Mouse (Mus musculus) liver, embryonic 16.5 days (tissue): Measurements from ENCODE around the gene Fbxl17. TPM values are rescaled to one million over a fixed set of nuclear protein-coding genes. Genes with fewer than 3 reads are reported as not detected.

ENCODE experiments used
- ATAC-seq: fragments of 200-750 bp; cut with Nextera tagmentation; 2 replicates; pipeline ENCODE4 v1.8.0; 2017; ENCODE audit warnings: low read depth, mild to moderate bottlenecking, moderate number of reproducible peaks, moderate library complexity
- H3K27ac ChIP-seq: fragments of 300-500 bp; sonication (generic); 2 replicates; pipeline ENCODE4 v1.5.1; 2014; ENCODE audit warnings: mild to moderate bottlenecking, low read length
- H3K27me3 ChIP-seq: fragments of 300-500 bp; sonication (generic); 2 replicates; pipeline ENCODE4 v1.6.1; 2014; ENCODE audit warnings: low read depth, low read length, mixed read lengths; ENCODE audit not compliant: control insufficient read depth, insufficient read depth
- H3K36me3 ChIP-seq: fragments of 300-500 bp; sonication (generic); 2 replicates; pipeline ENCODE4 v1.6.1; 2014; ENCODE audit warnings: mild to moderate bottlenecking; ENCODE audit not compliant: control insufficient read depth, insufficient read depth
- H3K4me1 ChIP-seq: fragments of 300-500 bp; sonication (generic); 2 replicates; pipeline ENCODE4 v1.6.1; 2014; ENCODE audit warnings: low read depth, low read length, mixed read lengths; ENCODE audit not compliant: control insufficient read depth
- H3K4me2 ChIP-seq: fragments of 300-500 bp; sonication (generic); 2 replicates; pipeline ENCODE4 v1.6.1; 2014; ENCODE audit warnings: low read depth, low read length, mixed read lengths
- H3K4me3 ChIP-seq: fragments of 300-500 bp; sonication (generic); 2 replicates; pipeline ENCODE4 v1.5.1; 2014; ENCODE audit warnings: low read depth, mild to moderate bottlenecking, low read length
- H3K9ac ChIP-seq: fragments of 300-500 bp; sonication (generic); 2 replicates; pipeline ENCODE4 v1.6.1; 2014; ENCODE audit warnings: low read depth, low read length
- H3K9me3 ChIP-seq: fragments of 300-500 bp; sonication (generic); replicated peaks from 2 replicates; pipeline ENCODE4 v1.6.1; 2016; ENCODE audit warnings: low read length; ENCODE audit not compliant: control insufficient read depth
- WGBS: fragments of 180-500 bp; shearing (Covaris S2); extraction: QIAGEN DNeasy Blood & Tissue Kit; methylation state at CpG from one replicate; pipeline ENCODE4 v1.1.7; 2014; ENCODE audit not compliant: insufficient replicate concordance; 5-methylcytosine and 5-hydroxymethylcytosine counted together
- polyA plus RNA-seq: library from polyadenylated mRNA; unstranded; fragments of >200 nt; fragmentation: Nextera tagmentation; extraction: Ambion mirVana; gene quantifications from 2 replicates; pipeline ENCODE4 v1.2.1, GENCODE M21; 2015

Gene Fbxl17
- polyA plus RNA-seq, 1 experiment from 2014 or later = 1.3 TPM

- H3K9me3 ChIP-seq = no peaks in the 10 kb centered on the region
- no peak overlapping the region for H3K9ac ChIP-seq
- H3K4me3 ChIP-seq = no peak overlapping the region
- ATAC-seq = no peak
- no peaks in the 10 kb centered on the region for H3K27me3 ChIP-seq
- H3K36me3 ChIP-seq = no peaks in the 10 kb centered on the region
- no peaks in the 10 kb centered on the region for H3K4me1 ChIP-seq
- no peak overlapping the region for H3K27ac ChIP-seq
- 59% methylated on average over 15 of the region's 15 CpGs for WGBS
- H3K4me2 ChIP-seq = no peak overlapping the region
These were observed 474.6 kb downstream of the Fbxl17 start for GRCm38 (mm10) chr17:63025238-63025637.

GRCm38 (mm10) chr17:63017605-63018167 is 482.1 kb downstream of the Fbxl17 start:
- Histone ChIP-seq H3K36me3 (no peaks in the 10 kb centered on the region), H3K4me1 (no peaks in the 10 kb centered on the region), H3K27ac (no peak overlapping the region), H3K9ac (no peak overlapping the region), H3K27me3 (no peaks in the 10 kb centered on the region), H3K4me3 (no peak overlapping the region), H3K9me3 (no peaks in the 10 kb centered on the region), H3K4me2 (no peak overlapping the region)
- no peak for ATAC-seq
- WGBS = 69% methylated on average over 3 of the region's 3 CpGs

DNA sequence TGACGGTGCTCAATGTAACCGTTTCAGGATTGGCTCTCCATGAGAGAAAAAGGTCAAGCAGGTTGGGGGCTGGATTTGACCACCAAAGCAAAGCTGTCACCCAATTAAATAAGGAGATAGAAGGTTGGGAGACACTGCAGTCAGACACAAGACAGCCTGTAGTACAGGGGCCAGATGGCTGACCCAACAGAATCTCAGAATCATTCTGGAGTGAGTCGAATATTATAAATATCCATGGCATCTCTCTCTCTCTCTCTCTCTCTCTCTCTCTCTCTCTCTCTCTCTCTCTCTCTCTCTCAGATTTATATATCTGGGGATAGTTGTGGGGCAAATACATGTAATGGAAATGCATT is 487.3 kb downstream of the Fbxl17 start:
- no peak for ATAC-seq
- no peaks in the 10 kb centered on the region for H3K36me3 ChIP-seq

DNA sequence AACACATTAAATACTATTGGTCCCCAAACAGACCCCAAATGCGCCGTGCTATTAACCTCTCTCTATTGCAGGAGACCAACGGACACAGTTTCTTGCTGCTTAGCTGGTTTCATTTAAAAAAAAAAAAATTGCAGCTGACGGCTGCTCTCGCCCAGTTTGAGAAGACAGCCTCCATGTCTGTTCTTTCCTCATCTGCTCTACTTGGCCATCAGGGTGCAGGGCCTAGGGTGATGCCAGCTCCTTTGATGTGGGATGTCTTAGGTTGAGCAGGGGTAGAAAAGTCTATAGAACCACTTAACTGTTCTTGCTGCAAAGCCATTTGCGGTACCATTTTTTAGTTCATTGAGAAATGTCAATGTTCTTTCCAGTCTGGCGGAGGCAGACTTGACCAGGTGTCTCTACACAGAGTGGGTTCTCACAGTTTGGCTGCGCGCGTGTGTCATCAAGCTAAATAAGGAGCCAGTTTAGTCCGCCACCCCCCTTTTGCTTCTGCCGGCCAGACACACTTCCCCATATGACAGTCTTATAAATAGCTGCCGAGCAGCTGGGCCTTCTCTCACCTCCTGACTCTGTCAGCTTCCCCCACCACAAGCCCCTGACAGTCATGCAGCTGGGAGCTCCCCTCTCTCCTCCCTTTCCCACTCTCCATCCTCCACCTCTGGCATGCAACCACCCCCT is 487.8 kb downstream of the Fbxl17 start:
- 36% methylated on average over 13 of the region's 13 CpGs for WGBS

More for the DNA sequence above, 487.3 kb downstream of the Fbxl17 start:
- Histone ChIP-seq H3K27me3 (no peaks in the 10 kb centered on the region), H3K27ac (no peak overlapping the region), H3K9ac (no peak overlapping the region), H3K4me3 (no peak overlapping the region), H3K9me3 (no peaks in the 10 kb centered on the region), H3K4me1 (no peaks in the 10 kb centered on the region), H3K4me2 (no peak overlapping the region)
- 42% methylated on average over 3 of the region's 3 CpGs for WGBS

DNA sequence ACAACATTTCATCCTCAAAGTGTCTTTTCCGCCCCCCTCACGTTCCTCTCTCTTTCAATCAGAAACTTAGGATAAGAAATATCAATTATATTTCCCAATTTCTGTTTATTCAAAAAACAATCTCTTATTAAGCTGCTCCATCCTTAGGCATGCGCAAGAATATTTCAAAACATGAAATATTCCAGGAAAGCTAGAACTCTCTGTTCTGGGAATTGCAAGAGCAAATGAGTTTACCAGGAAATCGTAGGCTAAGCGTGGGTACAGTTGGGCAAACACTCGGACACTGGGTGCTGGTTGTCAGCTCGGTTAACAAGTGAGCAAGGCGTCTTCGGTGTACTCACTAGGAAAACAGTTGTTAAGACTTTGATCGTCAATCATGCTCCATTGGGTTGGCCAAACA is 489.0 kb downstream of the Fbxl17 start:
- no peak overlapping the region for H3K4me3 ChIP-seq
- no peak overlapping the region for H3K4me2 ChIP-seq
- no peaks in the 10 kb centered on the region for H3K9me3 ChIP-seq
- H3K4me1 ChIP-seq = no peaks in the 10 kb centered on the region
- H3K36me3 ChIP-seq = no peaks in the 10 kb centered on the region
- 73% methylated on average over 10 of the region's 10 CpGs for WGBS
- no peaks in the 10 kb centered on the region for H3K27me3 ChIP-seq
- no peak overlapping the region for H3K27ac ChIP-seq
- H3K9ac ChIP-seq = no peak overlapping the region
- no peak for ATAC-seq

More for the DNA sequence above, 487.8 kb downstream of the Fbxl17 start:
- H3K4me3 ChIP-seq = no peak overlapping the region
- no peak overlapping the region for H3K27ac ChIP-seq
- no peaks in the 10 kb centered on the region for H3K27me3 ChIP-seq
- no peaks in the 10 kb centered on the region for H3K4me1 ChIP-seq
- no peak overlapping the region for H3K4me2 ChIP-seq
- peak; percentile 35; the same call in 1 of the 2 replicates for ATAC-seq
- no peak overlapping the region for H3K9ac ChIP-seq
- H3K36me3 ChIP-seq = no peaks in the 10 kb centered on the region
- no peaks in the 10 kb centered on the region for H3K9me3 ChIP-seq

- no peaks in the 10 kb centered on the region for H3K27me3 ChIP-seq
- H3K9ac ChIP-seq = no peak overlapping the region
- no peaks in the 10 kb centered on the region for H3K9me3 ChIP-seq
- ATAC-seq = no peak
- no peak overlapping the region for H3K4me3 ChIP-seq
- no peak overlapping the region for H3K27ac ChIP-seq
- no peak overlapping the region for H3K4me2 ChIP-seq
- no peaks in the 10 kb centered on the region for H3K36me3 ChIP-seq
- no peaks in the 10 kb centered on the region for H3K4me1 ChIP-seq
- WGBS = 62% methylated on average over 4 of the region's 4 CpGs
These were observed 491.0 kb downstream of the Fbxl17 start for GRCm38 (mm10) chr17:63008788-63009187.

GRCm38 (mm10) chr17:63008277-63008676 is 491.5 kb downstream of the Fbxl17 start:
- Histone ChIP-seq H3K4me1 (no peaks in the 10 kb centered on the region), H3K27me3 (no peaks in the 10 kb centered on the region), H3K9ac (no peak overlapping the region), H3K27ac (no peak overlapping the region), H3K4me3 (no peak overlapping the region), H3K36me3 (no peaks in the 10 kb centered on the region), H3K4me2 (no peak overlapping the region), H3K9me3 (no peaks in the 10 kb centered on the region)
- 55% methylated on average over 5 of the region's 5 CpGs for WGBS
- no peak for ATAC-seq

GRCm38 (mm10) chr17:63007876-63008275 is 491.9 kb downstream of the Fbxl17 start:
- Histone ChIP-seq H3K27ac (no peak overlapping the region), H3K36me3 (no peaks in the 10 kb centered on the region), H3K9ac (no peak overlapping the region), H3K27me3 (no peaks in the 10 kb centered on the region), H3K9me3 (no peaks in the 10 kb centered on the region), H3K4me1 (no peaks in the 10 kb centered on the region), H3K4me2 (no peak overlapping the region), H3K4me3 (no peak overlapping the region)
- 70% methylated on average over 12 of the region's 12 CpGs for WGBS
- ATAC-seq = no peak
